Mouse (Mus musculus) heart, adult 2 months (tissue): ENCODE results near the gene Ctnna3. TPM values are rescaled to one million over a fixed set of nuclear protein-coding genes. Genes with fewer than 3 reads are reported as not detected.

ENCODE experiments used
- DNase-seq, 2 experiments: peaks; one replicate each; pipeline ENCODE4 v3.0.0; 2021
- H3K27ac ChIP-seq: fragments of 200-600 bp; 2 replicates; pipeline ENCODE4 v1.8.1; 2022
- H3K27me3 ChIP-seq: fragments of 200-500 bp; 2 replicates; pipeline ENCODE4 v1.6.1; 2012; ENCODE audit warnings: mild to moderate bottlenecking, low read length, inconsistent platforms, mixed read lengths; ENCODE audit not compliant: control insufficient read depth, insufficient read depth
- H3K36me3 ChIP-seq: fragments of 200-500 bp; 2 replicates; pipeline ENCODE4 v1.6.1; 2012; ENCODE audit warnings: low read length, inconsistent platforms; ENCODE audit not compliant: control insufficient read depth, insufficient read depth
- H3K4me1 ChIP-seq: fragments of 200-500 bp; 2 replicates; pipeline ENCODE4 v1.6.1; 2011; ENCODE audit warnings: low read length; ENCODE audit not compliant: control insufficient read depth, insufficient read depth
- H3K4me3 ChIP-seq: fragments of 200-600 bp; 2 replicates; pipeline ENCODE4 v1.8.1; 2022
- H3K79me2 ChIP-seq: fragments of 200-500 bp; replicated peaks from 2 replicates; pipeline ENCODE4 v1.6.1; 2012; ENCODE audit warnings: mild to moderate bottlenecking, inconsistent platforms, low read length, moderate library complexity, mixed read lengths; ENCODE audit not compliant: control insufficient read depth, insufficient read depth
- H3K9ac ChIP-seq: fragments of 200-500 bp; 2 replicates; pipeline ENCODE4 v1.6.1; 2012; ENCODE audit warnings: low read depth, mild to moderate bottlenecking, control low read depth, inconsistent platforms, low read length, mixed read lengths
- CTCF ChIP-seq: fragments of 200-600 bp; IDR thresholded peaks from 2 replicates; pipeline ENCODE4 v1.8.1; 2022; ENCODE audit warnings: antibody characterized with exemption, mild to moderate bottlenecking, moderate library complexity
- EP300 ChIP-seq: fragments of 200-500 bp; IDR thresholded peaks from 2 replicates; pipeline ENCODE4 v1.6.1; 2011; ENCODE audit warnings: low read depth, low read length, control low read depth; ENCODE audit not compliant: insufficient read depth
- POLR2A ChIP-seq: fragments of 200-500 bp; IDR thresholded peaks from 2 replicates; pipeline ENCODE4 v1.6.1; 2011; ENCODE audit warnings: mild to moderate bottlenecking, low read depth, low read length, control low read depth; ENCODE audit not compliant: insufficient read depth
- WGBS: fragments of 180-500 bp; shearing (Covaris S2); methylation state at CpG from one replicate; pipeline ENCODE4 v1.1.7; 2018; 5-methylcytosine and 5-hydroxymethylcytosine counted together
- intact Hi-C: fragments of 180-260 bp; cut with DNase I; formaldehyde crosslinking; loops from one replicate; pipeline ENCODE4 v1.15.1; 2025
- polyA plus RNA-seq: library from polyadenylated mRNA; depleted of rRNA; stranded (reverse); fragments of >200 nt; gene quantifications from 2 replicates; pipeline ENCODE4 v1.2.3, GENCODE M21; 2012
- total RNA-seq, 2 experiments: library from RNA; stranded (reverse); gene quantifications; 2 replicates each; pipeline ENCODE4 v1.2.3; 2021

The Ctnna3 gene
- total and polyA plus RNA-seq, 3 experiments: 6.4 to 54.6 (median 46.9) TPM

DNA sequence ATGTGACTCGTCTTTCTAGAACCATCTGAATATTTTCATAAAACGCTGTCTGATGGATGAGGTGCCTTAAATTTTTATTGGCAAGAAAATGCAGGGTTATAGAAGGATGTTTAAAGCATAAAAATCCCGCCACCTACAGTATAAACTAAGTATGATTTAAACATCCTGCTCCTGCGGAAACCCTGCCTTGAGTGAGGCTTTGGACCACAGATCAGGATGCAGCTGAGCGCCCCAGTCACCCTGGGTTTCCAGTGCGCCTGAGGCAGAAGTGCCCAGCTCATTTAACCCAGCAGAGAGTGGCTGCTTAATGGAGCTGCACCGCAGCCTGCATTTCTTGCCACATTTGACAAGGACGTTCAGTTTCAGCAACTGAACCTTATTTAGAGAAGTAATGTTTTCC, 1211.7 kb downstream of the Ctnna3 start:
- WGBS: 68% methylated on average over 8 of the region's 8 CpGs
- Histone ChIP-seq H3K4me1 (no peaks in the 10 kb centered on the region), H3K4me3 (no peak overlapping the region), H3K36me3 (no peaks in the 10 kb centered on the region), H3K9ac (no peak overlapping the region), H3K27me3 (no peaks in the 10 kb centered on the region), H3K27ac (no peak overlapping the region), H3K79me2 (no peaks in the 10 kb centered on the region)
- intact Hi-C loops: no loop called here
- no peak for TF ChIP-seq EP300
- TF ChIP-seq CTCF: no peak
- TF ChIP-seq POLR2A: no peak
- no peak for DNase-seq

DNA sequence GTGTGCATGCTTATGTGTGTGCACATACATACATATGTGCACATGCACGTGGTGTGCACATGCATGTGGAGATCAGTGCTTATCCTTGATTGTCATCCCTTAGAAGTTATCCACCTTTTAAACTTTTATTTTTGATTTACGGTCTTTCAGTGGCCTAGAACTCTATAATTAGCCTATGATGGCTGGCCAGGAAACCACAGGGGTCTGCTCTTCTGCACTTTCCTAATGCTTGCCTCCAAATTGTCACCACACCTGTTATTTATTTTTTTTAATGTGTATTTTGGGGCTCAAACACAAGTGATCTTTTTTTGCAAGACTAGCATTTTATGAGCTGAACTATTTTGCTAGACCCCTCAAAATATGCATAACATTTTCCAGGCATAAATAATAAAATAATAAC, 1214.1 kb downstream of the Ctnna3 start:
- TF ChIP-seq CTCF (no peak), POLR2A (no peak), EP300 (no peak)
- DNase-seq: no peak
- H3K27ac ChIP-seq: no peak overlapping the region
- no peaks in the 10 kb centered on the region for H3K27me3 ChIP-seq
- no peak overlapping the region for H3K4me3 ChIP-seq
- H3K36me3 ChIP-seq: no peaks in the 10 kb centered on the region
- intact Hi-C loops: no loop called here
- no peaks in the 10 kb centered on the region for H3K4me1 ChIP-seq
- H3K79me2 ChIP-seq: no peaks in the 10 kb centered on the region
- 69% methylated on average over 2 of the region's 2 CpGs for WGBS
- no peak overlapping the region for H3K9ac ChIP-seq

DNA sequence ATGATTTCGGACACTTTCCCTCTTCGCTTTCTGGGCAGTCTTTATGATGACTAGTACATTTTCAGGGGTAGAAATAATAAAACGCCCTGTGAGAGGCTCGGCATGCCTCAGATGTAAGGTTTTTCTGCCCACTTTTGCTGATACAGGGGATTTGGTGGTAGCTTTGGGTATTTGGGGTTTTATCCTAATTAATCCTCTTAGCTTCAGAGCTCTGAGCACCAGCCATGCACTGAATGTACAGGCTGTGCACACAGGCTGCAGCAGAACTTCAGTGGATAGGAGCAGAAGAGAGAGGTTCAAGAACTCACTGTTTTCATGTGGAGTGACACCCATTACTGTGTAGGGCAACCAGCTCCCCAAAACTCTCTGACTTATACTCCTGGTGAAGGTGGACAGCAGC, 1231.3 kb downstream of the Ctnna3 start:
- no peak overlapping the region for H3K4me3 ChIP-seq
- no peaks in the 10 kb centered on the region for H3K36me3 ChIP-seq
- no peaks in the 10 kb centered on the region for H3K4me1 ChIP-seq
- H3K27me3 ChIP-seq: no peaks in the 10 kb centered on the region
- 82% methylated on average over 4 of the region's 4 CpGs for WGBS
- no peak overlapping the region for H3K9ac ChIP-seq
- intact Hi-C loops: no loop called here
- H3K27ac ChIP-seq: no peak overlapping the region
- no peaks in the 10 kb centered on the region for H3K79me2 ChIP-seq
- TF ChIP-seq CTCF: no peak
- TF ChIP-seq POLR2A: no peak
- no peak for TF ChIP-seq EP300
- no peak for DNase-seq

DNA sequence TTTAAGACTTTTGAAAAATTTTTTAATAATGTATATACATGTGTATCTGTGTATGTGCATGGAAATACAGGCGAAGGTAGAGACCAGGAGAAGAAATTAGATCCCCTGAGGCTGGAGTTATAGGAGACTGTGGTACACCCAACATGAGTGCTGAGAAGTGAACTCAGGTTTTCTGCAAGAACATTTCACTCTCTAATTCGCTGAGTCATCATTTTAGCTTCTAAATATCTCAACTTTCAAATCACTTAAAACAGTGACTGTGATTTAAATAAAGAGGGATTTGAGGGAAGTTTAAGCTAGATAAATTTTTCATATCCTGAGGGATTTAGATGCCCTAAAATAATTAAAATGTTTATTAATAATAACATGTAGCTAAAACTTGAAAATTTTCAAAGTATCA, 1241.6 kb downstream of the Ctnna3 start:
- Histone ChIP-seq H3K27me3 (no peaks in the 10 kb centered on the region), H3K9ac (no peak overlapping the region), H3K4me3 (no peak overlapping the region), H3K4me1 (no peaks in the 10 kb centered on the region), H3K27ac (no peak overlapping the region), H3K36me3 (no peaks in the 10 kb centered on the region), H3K79me2 (no peaks in the 10 kb centered on the region)
- TF ChIP-seq POLR2A: no peak
- no peak for TF ChIP-seq EP300
- TF ChIP-seq CTCF: no peak
- intact Hi-C loops: no loop called here
- DNase-seq: no peak
- 64% methylated on average over 2 of the region's 2 CpGs for WGBS

DNA sequence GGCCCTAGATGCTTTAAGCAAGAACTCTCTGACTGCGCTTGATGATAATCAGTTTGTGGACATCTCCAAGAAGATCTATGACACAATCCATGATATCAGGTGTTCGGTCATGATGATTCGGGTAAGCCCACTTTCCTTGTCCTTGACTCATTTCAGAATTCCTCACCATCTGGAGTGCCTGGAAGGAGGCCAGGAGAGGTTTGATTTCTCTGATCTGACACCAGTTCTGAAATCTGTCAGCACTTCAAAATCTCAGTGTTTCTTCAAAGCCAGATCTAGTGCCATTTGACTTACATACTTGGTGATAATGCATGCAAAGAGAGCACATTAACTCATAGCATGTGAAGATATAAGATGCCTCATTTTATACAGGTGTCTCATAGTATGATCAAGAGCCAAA, 1245.9 kb downstream of the Ctnna3 start:
- H3K4me1 ChIP-seq: no peaks in the 10 kb centered on the region
- no peak for DNase-seq
- 88% methylated on average over 3 of the region's 3 CpGs for WGBS
- intact Hi-C loops: no loop called here
- no peak for TF ChIP-seq POLR2A
- no peak for TF ChIP-seq CTCF
- TF ChIP-seq EP300: no peak
- no peaks in the 10 kb centered on the region for H3K36me3 ChIP-seq
- H3K4me3 ChIP-seq: no peak overlapping the region
- no peaks in the 10 kb centered on the region for H3K27me3 ChIP-seq
- H3K79me2 ChIP-seq: no peaks in the 10 kb centered on the region
- no peak overlapping the region for H3K27ac ChIP-seq
- no peak overlapping the region for H3K9ac ChIP-seq

DNA sequence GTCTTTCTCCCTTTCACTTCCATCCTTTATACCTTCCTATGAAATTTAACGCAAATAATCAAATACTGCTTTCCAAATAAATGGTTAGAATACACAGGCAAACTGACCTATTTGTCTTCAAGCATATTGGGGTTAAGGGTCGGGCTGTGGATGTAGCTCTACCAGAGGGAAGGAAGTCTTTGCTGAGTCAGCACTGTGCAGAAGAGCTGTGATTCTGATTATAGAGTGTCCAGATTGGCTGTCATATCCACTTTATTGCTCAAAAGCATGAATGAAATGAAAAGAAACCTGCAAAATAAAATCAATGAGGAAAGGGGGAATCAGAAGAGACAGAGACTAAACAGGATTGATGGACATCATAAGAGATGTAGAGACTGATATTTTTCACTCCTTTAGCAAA, 1280.1 kb downstream of the Ctnna3 start:
- intact Hi-C loops: no loop called here
- no peak overlapping the region for H3K9ac ChIP-seq
- WGBS: 79% methylated on average over 2 of the region's 2 CpGs
- no peaks in the 10 kb centered on the region for H3K36me3 ChIP-seq
- H3K27me3 ChIP-seq: no peaks in the 10 kb centered on the region
- TF ChIP-seq EP300: no peak
- no peak for TF ChIP-seq CTCF
- TF ChIP-seq POLR2A: no peak
- no peak for DNase-seq
- H3K4me3 ChIP-seq: no peak overlapping the region
- no peaks in the 10 kb centered on the region for H3K79me2 ChIP-seq
- H3K4me1 ChIP-seq: no peaks in the 10 kb centered on the region
- H3K27ac ChIP-seq: no peak overlapping the region
